Mouse (Mus musculus) urinary bladder, adult 2 months (tissue): Measurements from ENCODE around the gene Tssk1. TPM values are rescaled to one million over a fixed set of nuclear protein-coding genes. Genes with fewer than 3 reads are reported as not detected.

ENCODE experiments used
- DNase-seq: peaks from one replicate; pipeline ENCODE4 v3.0.0; 2022; ENCODE audit warnings: low spot score
- polyA plus RNA-seq: library from polyadenylated mRNA; depleted of rRNA; stranded (reverse); fragments of >200 nt; gene quantifications from 2 replicates; pipeline ENCODE4 v1.2.3, GENCODE M21; 2012

Gene Tssk1
- polyA plus RNA-seq, 1 experiment, result 0.08 TPM

DNA sequence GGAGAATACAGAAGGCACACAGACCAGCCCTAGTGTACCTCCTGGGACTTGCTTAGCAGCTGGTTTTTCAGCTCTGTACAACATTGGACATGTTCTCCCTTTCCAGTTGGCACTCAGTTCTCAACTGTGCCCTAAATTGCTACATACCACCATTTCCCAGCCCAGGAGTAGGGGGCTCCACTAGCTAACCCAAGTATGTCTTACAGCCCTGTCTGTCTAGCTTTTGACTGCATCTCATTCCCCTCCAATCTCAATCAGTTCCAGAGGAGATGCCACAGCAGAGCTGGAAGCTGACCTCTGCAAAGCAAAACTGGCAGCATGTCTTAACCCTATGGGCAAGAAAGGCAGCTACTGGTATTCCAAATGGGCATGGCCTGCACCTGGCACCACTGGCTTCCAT lies 2.1 kb downstream of the Tssk1 start:
- DNase-seq, result no peak

DNA sequence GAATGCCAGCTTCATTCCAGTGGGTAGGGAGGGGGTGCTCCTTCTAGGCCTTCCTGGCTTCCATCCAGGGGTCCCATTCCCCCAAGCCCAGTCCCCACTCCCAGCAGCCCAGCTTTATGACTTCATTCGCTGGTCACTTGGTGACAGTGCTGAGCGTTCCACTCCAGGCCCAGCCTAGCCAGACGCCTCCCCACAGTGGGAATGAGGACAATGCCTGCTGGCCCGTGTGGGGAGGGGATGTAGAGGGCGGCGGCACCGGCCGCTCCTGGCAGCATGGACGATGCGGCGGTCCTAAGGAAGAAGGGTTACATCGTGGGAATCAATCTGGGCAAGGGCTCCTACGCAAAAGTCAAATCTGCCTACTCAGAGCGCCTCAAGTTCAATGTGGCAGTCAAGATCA lies 4.4 kb downstream of the Tssk1 start, which contains the start of the genes Dgcr2 and Tssk2:
Gene Dgcr2, minus strand, starts transcription at position 101 of the 400 bp plus-strand sequence.
Gene Tssk2, plus strand, starts transcription at position 176 of the 400 bp plus-strand sequence.
- no peak for DNase-seq

DNA sequence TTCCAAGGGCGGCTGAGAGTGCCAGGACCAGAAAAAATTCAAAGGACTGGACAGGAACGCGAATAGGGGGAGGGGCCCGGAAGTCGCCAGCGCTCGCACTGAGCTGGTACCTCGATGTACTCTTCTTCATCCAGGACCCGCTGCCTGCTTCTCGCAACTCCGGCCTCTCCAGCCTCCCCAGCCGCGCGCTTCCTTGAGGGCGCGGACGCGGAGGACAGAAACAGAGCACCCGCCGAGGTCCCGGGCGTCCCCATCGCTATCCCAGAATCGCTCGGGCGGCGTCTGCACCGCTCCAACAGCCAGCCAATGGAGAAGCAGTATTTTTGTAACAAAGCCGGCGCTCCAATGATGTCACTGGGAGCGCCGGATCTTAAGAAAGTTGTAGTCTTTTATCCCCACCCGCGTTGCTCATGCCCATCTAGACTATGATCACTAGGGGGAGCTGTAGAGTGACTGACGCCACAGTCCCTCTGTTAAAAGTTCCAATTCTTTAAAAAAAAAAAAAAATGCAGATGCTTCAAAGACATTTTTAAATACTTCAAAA lies 17.1 kb downstream of the Tssk1 start, which contains the start of gene Ess2:
Gene Ess2, minus strand, starts transcription at position 297 of the 544 bp plus-strand sequence.
- peak; percentile 76 for DNase-seq

DNA sequence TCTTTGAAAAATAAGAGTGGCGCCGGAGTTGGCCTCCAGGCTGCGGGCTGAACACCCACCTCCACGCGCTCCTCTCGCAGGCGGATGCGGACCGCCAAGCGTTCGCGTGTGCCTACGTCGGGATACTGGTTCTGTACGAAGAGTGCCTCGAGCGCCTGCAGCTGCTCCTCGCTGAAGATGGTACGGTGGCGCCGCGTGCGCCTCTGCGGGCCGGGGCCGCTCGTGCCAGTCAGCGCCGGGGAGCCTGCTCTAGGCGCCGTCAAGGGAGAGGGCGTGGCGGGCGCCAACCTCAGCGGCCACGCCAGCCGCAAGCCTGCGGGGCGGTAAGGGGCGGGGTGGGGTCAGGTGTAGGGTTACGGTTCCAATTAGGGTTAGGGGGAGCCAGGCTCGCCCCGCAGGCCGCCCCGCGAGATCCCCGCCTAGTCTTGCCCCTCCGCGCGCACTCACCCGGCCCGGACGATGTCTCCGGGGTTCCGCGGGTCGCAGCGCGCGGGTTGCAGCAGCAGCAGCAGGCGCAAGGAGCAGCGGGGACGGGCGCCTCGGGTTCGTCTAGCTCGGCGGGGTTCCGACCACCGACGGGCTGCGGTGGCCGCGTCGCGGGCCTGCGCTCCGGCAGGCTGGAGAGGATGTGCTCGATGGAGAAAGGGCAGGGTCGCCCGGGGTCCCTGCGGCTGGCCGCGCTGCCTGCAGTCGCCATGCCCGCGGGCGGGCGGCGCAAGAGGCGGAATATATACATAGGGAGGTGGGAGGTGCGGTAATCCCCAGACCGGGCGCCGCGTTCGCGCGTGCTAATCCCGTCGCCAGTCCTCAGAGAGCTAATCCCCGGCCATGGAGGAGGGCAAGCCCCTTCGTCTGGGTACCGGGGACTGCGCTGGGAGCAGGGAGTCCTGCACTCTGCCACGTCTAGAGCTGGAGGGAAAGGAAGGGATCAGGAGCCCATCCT lies 20.6 kb downstream of the Tssk1 start, which contains the start of gene Gsc2:
Gene Gsc2, minus strand, starts transcription at position 753 of the 943 bp plus-strand sequence.
- no peak for DNase-seq

DNA sequence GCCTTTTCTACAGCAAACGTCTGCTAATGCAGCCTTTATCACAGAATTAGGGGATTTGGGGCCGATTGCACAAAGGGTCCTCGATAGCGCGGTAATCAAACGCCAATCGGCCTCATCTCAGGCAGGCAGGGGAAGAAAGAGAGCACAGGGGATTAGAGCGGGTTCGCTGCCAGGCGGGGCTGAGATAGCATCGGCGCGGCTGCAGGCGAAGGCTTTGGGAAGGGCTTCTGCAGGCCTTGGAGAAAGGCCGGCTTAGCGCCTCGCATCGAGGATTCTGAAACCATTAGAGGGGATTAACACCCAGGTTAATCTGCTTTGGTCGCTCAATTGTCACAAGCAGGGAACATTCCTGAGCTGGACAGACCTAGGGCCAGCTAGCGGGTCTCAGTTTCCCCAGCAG lies 26.6 kb downstream of the Tssk1 start:
- no peak for DNase-seq

DNA sequence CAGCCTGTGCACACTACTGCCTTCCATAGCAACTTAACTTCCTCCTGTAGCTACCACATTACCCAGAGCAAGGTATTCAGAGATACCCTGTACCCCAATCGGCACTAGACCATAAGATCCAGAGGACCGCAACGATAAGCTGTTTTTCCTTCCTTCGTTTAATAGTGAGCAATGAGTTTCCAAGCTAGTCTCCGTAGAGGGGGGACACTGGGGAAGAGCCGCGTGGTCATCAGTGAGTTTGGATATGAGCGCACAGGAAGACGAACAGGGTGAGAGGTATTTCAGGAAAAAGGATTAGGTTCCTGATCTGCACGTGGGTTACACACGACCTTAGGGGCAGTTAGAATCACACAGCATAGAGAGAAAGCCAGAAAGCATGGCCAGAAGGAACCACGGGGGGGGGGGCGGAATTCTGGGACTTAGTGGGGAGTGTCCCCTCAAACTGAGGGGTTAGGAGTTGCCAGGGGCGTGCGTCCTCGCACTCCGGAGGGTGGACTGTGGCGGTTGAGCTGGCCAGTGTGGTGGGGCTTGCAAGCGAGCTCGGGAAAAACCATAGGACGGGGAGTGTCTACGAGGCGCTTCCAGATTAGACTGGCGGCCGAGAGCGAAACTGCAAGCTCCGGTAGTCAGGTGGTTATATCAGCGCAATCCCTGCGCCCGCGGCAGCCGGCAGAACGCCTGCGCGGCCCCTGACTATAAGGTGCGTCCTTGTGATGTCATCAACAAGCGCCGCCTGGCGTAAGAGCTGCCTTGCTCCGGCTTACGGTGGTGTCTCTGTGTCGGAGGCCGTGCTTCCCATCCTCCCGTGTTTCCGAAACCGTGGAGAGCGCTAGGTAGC lies 27.5 kb downstream of the Tssk1 start:
- peak; percentile 85 for DNase-seq

DNA sequence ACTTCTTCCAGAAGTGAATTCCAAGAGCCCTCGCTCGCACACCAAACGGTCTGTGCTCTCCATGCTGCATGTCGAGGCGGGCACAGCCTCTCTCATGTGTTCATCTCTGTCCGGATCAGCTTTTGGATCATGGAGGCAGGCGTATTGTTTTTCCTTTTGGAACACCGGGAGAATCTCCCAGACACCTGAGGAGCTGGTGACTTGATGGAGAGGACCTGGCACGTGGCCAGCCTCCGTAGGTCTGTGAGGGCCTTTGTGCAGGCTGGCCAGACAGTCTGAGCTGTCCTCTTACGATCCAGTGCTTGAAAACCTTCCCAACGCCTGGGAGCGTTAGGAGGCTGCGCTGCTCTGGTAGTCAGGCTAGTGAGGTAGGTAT lies 28.1 kb downstream of the Tssk1 start:
- no peak for DNase-seq

DNA sequence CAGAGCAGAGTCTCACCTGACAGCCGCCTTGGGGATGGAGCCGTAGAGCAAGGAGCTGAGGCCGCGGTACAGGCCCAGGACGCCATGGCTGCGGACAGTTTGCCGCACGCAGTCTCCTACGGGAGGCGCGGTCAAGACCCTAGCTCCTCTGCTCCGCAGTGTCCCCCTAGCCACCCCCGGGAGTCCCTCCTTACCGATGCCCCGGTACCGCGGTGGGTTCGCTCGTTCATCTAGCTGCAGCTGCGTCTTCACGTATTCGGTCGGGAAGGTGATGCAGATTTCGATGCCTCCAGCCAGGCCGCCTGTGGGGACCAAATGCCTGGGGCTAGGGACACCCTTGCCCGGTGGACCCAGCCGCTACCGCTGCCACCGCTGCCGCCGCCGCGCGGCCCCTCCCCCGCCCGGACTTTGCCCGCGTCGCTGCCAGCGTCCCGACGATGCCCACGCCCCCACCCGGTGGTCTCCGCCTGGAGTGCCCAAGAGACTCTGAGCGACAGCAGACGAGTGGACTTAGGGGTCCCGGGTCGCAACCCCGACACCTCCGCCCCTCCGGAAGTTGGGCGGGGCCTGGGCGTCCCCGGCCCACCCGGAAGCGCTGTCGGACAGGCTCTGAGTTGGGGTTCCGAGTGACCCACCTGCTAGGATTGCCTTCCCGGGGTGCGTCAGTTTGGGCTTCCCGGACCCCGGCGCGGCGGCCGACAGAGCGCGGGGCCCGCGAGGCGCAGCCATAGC lies 33.5 kb downstream of the Tssk1 start:
- peak; percentile 39 for DNase-seq

DNA sequence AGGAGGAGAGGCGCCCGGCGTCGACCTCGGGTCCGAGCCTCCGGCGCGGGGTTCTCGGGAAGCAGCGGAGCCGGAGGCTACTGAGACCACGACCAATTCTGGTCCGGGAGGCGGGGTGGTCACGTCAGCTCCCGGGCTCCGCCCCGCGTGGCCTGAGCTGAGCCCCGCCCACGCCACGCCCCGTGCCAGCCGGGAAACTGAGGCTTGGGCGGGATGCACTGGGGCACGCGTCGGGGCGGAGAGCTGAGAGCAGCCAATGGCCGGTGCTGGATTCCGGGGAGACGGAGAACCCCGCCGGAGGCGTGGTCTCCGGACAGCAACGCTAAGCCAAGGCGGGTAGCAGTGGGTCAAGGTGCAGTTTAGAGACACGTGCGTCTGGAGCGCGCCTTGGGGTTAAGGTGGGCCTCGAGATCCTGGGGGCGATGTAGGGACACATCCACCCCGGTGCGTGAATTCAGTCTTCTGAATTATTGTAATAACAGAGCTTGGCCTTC lies 34.1 kb downstream of the Tssk1 start, which contains the start of gene Slc25a1:
Gene Slc25a1, minus strand, starts transcription at position 133 of the 494 bp plus-strand sequence.
- DNase-seq, result peak; percentile 76

DNA sequence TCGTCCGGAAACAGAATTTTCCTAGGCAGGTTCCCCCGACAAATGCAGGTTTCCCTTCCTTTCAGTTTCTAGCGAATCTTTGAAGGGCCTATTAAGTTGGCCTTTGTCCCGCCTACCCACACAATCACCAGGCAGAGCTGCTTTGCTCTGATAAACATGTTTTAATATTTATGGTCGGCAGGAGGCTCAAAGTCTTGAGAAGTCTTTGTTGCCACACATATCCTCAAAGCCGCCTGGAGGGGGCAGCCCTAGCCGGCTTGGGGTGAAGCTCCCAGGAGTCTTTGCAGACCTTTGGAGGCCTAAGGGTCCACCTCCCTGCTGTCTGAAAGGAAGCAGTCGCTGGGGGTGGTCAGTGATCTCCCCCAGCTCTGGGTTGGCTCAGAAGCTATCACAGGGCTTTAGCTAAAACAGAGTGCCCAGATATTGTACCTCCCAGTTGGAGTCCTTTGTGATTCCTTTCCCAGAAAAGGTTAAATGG lies 34.6 kb downstream of the Tssk1 start:
- DNase-seq, result peak; percentile 50

DNA sequence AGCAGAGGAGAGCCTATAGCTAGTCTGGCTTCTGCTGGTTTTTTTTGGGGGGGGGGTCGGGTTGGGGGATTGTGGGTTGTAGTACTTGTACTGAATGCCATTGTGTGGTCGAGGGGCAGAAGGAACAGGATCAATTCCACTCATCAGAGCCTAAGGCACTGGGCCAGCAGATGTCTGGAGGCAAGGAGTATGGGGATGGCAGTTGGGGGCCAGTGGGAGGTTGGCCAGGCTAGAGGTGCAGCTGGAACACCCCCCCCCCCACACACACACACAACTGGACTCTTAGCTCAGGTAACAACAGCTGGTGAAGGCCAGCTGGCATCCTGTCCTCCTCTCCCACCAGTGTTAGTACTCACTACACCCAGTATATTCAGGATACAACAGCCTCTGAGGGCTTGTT lies 35.2 kb downstream of the Tssk1 start:
- no peak for DNase-seq

DNA sequence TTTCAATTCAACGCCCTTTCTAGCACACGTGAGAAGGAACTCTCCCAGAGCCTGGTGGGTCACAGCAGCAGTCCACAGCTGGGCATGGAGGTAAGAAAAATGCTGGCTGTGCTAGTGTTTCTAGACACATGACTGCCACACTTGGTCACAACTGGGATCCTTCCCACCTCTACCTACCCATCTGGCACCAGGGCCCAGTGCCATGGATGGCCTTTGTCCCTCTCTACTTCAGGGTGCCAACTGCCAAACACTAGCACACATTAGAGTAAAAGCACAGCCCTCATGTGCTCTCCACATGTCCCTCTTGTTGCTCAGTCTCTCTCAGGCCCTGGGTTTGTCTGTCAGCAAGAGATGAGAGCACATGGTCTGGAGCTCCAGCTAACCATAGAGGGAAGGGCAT lies 35.6 kb downstream of the Tssk1 start:
- no peak for DNase-seq

DNA sequence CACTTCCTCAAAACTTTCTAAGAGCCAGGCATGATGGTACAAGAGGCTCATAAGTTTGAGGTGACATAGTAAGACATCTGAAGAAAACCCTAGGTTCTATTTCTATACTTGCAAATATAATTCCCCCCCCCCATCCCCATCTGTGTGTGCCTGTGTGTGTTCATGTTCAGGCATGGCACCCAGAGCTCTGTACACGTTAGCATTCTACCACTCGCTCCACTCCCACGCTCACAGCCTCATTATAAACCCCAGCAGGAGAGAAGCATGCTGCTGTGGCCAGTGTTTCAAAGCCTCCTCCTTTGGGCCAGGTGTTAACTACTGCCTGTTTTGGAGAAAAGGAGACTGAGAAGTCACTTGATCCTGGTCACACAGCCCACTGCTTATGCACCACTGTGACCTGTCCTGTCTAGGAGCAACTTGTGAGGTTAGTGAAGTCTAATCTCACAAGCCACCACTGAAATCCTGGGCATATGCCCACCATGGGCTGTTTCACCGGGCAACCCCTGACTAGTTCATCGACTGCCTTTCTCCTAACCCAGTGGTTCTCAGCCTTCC lies 38.0 kb downstream of the Tssk1 start:
- DNase-seq, result no peak

DNA sequence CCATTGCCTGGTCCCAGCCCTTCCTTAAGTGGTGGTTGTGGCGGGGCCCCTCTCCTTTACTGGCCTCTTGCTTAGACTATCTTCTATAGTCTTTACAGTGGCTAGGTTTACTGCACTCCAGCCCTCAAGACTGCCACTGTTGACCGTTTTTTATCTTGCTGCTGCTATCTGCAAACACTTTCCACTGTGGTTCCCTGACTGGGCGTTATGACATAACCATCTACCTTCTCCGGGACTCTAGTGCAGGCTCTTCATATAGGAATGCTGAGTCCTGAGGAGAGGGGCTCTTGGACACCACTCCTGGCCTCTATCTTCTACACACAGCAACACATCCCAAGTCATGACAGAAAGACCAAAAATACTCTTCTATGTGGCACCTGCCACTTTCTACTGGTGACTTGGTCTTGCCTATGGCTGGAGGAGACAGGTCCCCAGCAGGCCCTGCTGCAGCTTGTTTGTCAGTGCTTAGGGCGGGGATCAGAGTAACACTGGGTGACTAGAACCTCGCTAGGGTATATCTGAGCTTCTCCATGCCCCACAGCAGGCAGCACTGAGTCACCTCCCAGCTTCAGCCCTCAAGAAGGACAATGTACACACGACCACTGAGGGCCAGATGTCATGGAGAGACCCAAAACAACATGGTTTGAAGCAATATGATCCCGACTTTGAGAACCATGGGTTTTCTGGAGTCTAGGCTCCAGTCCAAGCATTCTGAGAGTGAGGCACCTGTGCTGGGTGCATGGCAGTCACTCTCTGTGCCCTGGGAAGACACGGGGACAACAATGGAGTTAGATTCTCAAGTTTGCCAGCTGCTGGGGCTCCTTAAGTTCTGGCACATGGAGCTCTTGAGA lies 39.8 kb downstream of the Tssk1 start:
- no peak for DNase-seq

DNA sequence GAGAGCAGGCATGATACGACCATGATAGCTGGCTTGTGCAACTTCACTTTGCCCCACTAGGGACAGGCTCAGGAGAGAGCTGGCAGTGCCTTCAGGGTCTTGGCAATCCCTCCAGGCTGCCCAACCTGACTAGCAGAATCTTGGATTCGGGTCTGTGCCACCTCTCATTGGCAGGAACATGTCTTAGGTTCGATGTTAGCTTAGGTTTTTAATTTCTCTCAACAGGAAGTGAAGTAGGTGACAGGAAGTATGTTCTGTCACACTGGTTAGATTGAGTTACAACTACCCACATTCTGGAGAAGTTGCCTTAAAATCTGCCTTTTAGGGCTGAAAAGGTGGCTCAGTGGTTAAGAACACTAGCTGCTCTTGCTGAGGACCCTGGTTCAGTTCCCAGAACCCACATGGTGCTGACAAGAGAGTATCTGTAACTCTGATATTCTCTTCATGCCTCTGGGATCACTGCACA lies 40.5 kb downstream of the Tssk1 start:
- DNase-seq, result no peak

DNA sequence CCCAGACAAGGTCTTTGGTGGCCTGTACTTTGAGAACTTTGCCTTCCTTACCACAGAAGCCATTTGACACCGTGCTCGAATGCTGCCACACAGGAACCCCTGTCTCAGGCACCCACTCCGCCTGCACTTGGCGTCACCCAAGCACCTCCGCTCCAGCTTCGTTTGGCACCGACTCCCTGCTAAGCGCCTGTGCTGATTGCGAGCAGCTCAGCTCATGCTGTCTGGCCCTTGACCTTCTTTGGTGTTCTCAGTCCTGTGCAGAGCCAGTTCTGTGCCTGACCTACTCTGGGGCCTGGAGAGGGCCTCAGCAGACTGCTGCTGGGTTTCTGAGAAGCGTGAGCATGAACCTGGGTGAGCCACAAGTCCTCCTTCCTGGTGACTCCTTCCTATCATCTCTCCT lies 42.8 kb downstream of the Tssk1 start:
- DNase-seq, result no peak

DNA sequence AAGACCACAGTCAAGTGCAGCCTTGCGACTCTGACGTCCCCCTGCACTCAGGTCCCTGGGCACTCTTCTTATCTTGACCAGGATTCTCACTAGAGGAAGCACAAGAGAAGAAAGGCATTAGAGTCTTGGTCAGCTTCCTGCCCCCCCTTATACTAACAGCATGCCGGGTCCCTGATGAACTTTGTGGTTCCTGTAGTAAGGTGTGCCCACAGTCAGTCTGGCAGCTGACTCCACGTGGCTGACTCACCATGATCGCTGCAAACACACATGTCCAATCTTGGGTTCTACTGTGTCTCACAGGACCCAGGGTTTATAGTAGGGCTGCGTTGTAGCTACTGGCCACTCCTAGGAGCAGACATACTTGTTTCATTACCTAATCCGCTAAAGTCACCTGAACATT lies 44.2 kb downstream of the Tssk1 start:
- no peak for DNase-seq

DNA sequence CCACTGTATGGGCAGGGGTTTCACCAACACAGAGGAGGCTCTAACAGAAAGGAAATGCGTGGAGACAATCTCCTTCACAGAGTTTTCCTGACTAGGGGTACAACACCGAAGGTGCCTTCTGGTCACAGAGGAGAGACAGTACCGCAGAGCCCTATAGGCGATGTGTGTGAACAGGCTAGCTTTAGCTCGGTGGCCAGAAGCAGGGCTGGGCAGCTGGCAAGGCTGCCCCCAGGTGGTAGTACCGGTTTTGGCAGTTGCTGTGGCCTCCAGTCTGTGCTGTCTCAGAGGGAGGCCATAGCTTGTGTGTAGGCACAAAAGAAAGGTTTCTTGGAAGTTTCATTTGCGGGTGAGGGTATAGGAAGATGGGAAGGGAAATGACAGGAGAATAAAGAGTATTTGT lies 44.8 kb downstream of the Tssk1 start:
- DNase-seq, result no peak

DNA sequence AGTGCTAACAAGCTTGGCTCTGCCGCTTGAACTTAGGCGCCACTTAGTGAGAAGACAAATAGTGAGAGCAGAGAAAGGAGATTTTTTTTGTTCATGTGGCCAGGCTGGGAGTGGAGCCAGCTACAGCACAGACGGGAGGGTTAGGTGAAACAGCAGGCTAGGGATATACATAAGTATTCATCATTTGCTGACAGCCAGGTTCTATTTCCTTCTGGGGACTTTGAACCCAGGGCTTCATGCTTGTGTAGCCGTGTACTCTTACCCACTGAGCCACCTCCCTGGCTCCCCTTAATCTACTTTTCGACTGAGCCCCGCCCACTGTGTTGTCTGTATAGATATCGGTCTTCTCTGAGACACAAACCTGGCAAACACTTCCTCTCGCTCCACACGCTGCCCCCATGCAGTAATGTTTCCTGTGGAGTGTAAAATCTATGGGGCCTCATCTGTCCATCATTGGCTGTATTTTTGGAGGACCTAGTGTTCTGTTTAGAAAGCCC lies 45.3 kb downstream of the Tssk1 start:
- no peak for DNase-seq
